Mouse (Mus musculus) lung, embryonic 15.5 days (tissue): ENCODE results near the gene Wipf1. TPM values are rescaled to one million over a fixed set of nuclear protein-coding genes. Genes with fewer than 3 reads are reported as not detected.
"Not testable (repeated sequence)": the region's sequence is repeated elsewhere in the genome, so short reads cannot be mapped to it uniquely, and the experiment has no call there.

Experiments
- ATAC-seq: fragments of 200-750 bp; cut with Nextera tagmentation; 2 replicates; pipeline ENCODE4 v1.8.0; 2017; ENCODE audit warnings: moderate number of reproducible peaks, borderline replicate concordance; ENCODE audit not compliant: low FRiP score, low TSS enrichment; ENCODE audit errors: extremely low read depth
- H3K27ac ChIP-seq: fragments of 300-500 bp; sonication (generic); 2 replicates; pipeline ENCODE4 v1.5.1; 2015; ENCODE audit warnings: moderate library complexity, mild to moderate bottlenecking, inconsistent platforms
- H3K27me3 ChIP-seq: fragments of 300-500 bp; sonication (generic); 2 replicates; pipeline ENCODE4 v1.6.1; 2015; ENCODE audit warnings: inconsistent platforms
- H3K36me3 ChIP-seq: fragments of 300-500 bp; sonication (generic); 2 replicates; pipeline ENCODE4 v1.6.1; 2015; ENCODE audit warnings: inconsistent platforms
- H3K4me1 ChIP-seq: fragments of 300-500 bp; sonication (generic); 2 replicates; pipeline ENCODE4 v1.6.1; 2015; ENCODE audit warnings: inconsistent platforms
- H3K4me2 ChIP-seq: fragments of 300-500 bp; sonication (generic); 2 replicates; pipeline ENCODE4 v1.6.1; 2015; ENCODE audit warnings: inconsistent platforms, mild to moderate bottlenecking, moderate library complexity
- H3K4me3 ChIP-seq: fragments of 300-500 bp; sonication (generic); 2 replicates; pipeline ENCODE4 v1.5.1; 2015; ENCODE audit warnings: mild to moderate bottlenecking, inconsistent platforms
- H3K9ac ChIP-seq: fragments of 300-500 bp; sonication (generic); 2 replicates; pipeline ENCODE4 v1.6.1; 2015; ENCODE audit warnings: inconsistent platforms
- H3K9me3 ChIP-seq: fragments of 300-500 bp; sonication (generic); 2 replicates; pipeline ENCODE4 v1.6.1; 2016; ENCODE audit warnings: inconsistent platforms
- WGBS: fragments of 180-500 bp; shearing (Covaris S2); methylation state at CpG from one replicate; pipeline ENCODE4 v1.1.7; 2015; 5-methylcytosine and 5-hydroxymethylcytosine counted together
- polyA plus RNA-seq: library from polyadenylated mRNA; unstranded; fragments of >200 nt; fragmentation: Nextera tagmentation; extraction: Ambion mirVana; gene quantifications from 2 replicates; pipeline ENCODE4 v1.2.1, GENCODE M21; 2015

Wipf1 gene
- polyA plus RNA-seq, 1 experiment from 2014 or later: 10.2 TPM

DNA sequence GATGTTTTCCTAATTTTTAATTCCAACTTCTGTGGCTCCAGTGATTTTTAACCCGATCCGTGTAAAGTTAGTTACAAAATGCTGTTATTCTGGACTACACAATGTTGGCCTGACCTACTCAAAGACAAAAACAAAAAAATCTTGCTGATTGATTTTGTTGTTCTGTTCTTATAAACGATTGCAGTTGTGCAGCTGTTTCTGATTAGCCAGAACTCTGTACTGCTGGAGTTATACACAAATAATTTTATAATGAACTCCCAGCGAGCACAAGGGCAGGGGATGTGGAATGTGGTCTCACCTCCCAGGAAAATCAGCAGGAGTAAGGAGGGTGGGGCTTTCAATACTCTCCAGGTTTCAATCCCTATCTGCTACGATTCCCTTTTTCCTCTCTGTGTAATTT is 10.6 kb downstream of the Wipf1 start:
- WGBS: 68% methylated on average over 5 of the region's 5 CpGs
- Histone ChIP-seq H3K27me3 (no peaks in the 10 kb centered on the region), H3K4me3 (no peak overlapping the region), H3K9ac (no peak overlapping the region), H3K4me2 (no peak overlapping the region), H3K36me3 (no peaks in the 10 kb centered on the region), H3K27ac (no peak overlapping the region), H3K9me3 (no peaks in the 10 kb centered on the region), H3K4me1 (peaks cover 22% of the 10 kb centered on the region)
- no peak for ATAC-seq

DNA sequence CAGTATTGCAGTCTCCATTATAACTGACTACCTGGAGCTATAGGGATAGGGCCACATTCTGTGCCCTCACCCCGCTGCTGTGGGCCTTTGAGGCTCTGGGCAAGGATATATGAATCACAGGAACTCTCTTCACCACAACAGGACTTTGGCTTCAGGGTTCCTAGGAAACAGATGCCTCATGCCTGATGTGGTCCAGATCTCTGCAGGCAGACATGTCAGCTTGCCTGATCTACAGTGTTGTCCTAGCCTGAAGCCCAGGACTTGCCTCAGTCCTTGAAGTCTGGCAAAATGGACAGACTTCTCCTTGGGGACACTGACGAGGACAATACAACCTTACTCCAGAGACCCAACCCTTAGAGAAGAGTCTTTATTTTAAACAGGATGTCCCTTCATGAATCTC is 11.2 kb downstream of the Wipf1 start:
- H3K9ac ChIP-seq: no peak overlapping the region
- no peak overlapping the region for H3K4me2 ChIP-seq
- no peak for ATAC-seq
- H3K27me3 ChIP-seq: no peaks in the 10 kb centered on the region
- no peaks in the 10 kb centered on the region for H3K9me3 ChIP-seq
- no peak overlapping the region for H3K27ac ChIP-seq
- WGBS: 88% methylated on average over 2 of the region's 2 CpGs
- no peaks in the 10 kb centered on the region for H3K36me3 ChIP-seq
- H3K4me3 ChIP-seq: no peak overlapping the region
- H3K4me1 ChIP-seq: peaks cover 18% of the 10 kb centered on the region

DNA sequence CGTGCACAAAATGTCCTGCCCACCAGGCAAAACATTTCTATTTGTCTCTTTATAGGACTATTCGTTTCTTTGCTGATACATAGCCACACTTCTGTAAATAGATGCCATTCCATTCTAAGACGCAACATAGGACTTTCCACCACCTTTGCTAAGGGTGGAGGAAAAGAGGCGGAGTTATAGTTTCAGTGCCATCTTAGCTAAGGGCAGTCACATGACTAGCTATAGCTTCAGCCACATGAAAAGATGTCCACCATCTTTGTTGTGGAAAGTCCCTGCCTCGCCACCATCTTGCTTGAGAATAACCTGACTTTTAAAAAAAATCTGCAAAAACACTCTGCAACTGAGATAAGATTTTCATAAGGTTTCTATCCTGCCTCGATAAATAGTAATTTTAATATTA is 15.4 kb downstream of the Wipf1 start:
- no peak overlapping the region for H3K4me3 ChIP-seq
- WGBS: 86% methylated on average over 6 of the region's 6 CpGs
- H3K4me1 ChIP-seq: peaks cover 10% of the 10 kb centered on the region
- no peak overlapping the region for H3K9ac ChIP-seq
- no peak overlapping the region for H3K27ac ChIP-seq
- H3K36me3 ChIP-seq: no peaks in the 10 kb centered on the region
- H3K4me2 ChIP-seq: no peak overlapping the region
- no peaks in the 10 kb centered on the region for H3K9me3 ChIP-seq
- no peaks in the 10 kb centered on the region for H3K27me3 ChIP-seq
- no peak for ATAC-seq

DNA sequence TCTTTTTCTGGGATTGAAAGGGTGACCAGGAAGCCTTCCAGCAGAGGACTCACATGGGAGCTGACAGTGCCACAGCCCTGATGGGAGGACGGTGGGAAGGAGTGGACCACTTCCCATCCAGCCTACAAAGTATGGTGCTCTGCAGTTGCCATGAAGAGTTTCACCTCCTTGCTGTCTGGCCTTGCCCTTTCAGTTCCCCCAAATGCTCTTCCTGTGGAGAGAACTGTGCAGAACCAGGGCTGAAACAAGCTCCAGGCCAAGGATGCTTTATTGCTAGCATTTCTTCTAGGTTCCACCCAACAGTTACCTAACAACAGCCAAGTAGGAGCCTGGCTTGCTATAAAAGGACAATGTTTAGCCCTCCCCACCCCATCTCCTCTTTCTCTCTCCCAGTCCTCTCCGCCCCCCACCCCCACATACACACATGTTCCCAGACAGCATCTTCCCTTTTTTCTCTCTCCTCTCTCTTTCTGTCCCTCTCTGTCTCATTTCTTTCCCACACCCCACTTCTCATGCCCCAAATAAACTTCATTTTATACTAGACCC is 16.3 kb downstream of the Wipf1 start:
- no peaks in the 10 kb centered on the region for H3K9me3 ChIP-seq
- H3K36me3 ChIP-seq: no peaks in the 10 kb centered on the region
- H3K4me2 ChIP-seq: no peak overlapping the region
- ATAC-seq: no peak
- H3K4me3 ChIP-seq: no peak overlapping the region
- H3K4me1 ChIP-seq: peaks cover 19% of the 10 kb centered on the region
- H3K27ac ChIP-seq: no peak overlapping the region
- no peak overlapping the region for H3K9ac ChIP-seq
- no peaks in the 10 kb centered on the region for H3K27me3 ChIP-seq
- 66% methylated on average over 2 of the region's 2 CpGs for WGBS

DNA sequence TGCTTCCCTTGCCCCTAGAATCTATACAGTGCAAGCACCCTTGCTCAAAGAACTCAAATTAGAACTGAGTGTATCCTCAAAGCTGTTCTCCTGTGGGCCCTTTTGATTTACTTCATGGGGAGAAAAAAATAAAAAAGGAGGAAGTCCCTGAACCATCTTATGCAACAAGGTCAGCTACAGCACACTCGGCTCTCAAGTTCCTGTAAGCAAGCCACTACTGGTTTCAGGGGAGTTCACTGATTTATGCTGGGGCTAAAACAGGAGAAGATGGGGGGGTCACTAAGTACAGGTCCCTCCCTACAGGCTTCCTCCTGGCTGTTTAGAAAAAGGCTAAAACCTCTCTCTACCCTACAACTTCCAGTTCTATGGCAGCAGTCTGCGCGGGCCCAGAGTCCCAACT is 17.5 kb downstream of the Wipf1 start:
- no peaks in the 10 kb centered on the region for H3K36me3 ChIP-seq
- no peak overlapping the region for H3K4me2 ChIP-seq
- H3K9me3 ChIP-seq: no peaks in the 10 kb centered on the region
- no peak overlapping the region for H3K27ac ChIP-seq
- H3K9ac ChIP-seq: no peak overlapping the region
- H3K4me3 ChIP-seq: no peak overlapping the region
- 76% methylated on average over 3 of the region's 3 CpGs for WGBS
- ATAC-seq: peak; percentile 12; the same call in 1 of the 2 replicates
- no peaks in the 10 kb centered on the region for H3K27me3 ChIP-seq
- peaks cover 23% of the 10 kb centered on the region for H3K4me1 ChIP-seq

DNA sequence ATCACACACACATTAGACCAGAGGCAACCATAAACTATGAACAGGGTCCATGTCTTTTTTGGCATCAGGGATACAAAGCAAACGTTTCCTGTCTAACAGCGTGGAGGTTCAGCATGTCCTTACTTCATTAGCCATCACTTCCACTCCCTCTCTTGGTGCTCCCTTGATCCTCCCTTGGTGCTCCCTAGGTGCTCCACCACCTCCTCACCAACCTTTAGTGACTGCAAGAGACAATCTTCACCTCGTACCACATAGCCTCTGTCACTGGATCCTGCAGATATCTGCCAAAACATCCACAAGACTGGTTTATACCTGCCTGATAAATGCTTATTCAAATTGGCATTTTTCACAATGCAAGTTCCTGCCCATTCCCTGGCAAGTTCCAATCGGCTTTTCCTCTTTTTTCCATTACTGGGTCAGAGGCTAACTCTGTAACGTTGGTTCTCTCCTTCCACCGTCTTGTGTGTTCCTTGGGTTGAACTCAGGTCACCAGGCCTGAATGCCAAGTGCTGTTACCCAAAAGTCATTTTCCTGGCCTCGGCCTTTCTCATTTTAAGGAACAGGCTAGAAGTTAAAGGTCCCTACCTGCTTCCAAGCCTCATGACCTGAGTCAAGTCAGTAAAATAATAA is 18.7 kb downstream of the Wipf1 start:
- WGBS: 70% methylated on average over 7 of the region's 7 CpGs
- Histone ChIP-seq H3K27me3 (no peaks in the 10 kb centered on the region), H3K36me3 (no peaks in the 10 kb centered on the region), H3K9ac (no peak overlapping the region), H3K4me2 (no peak overlapping the region), H3K9me3 (no peaks in the 10 kb centered on the region), H3K4me1 (peaks cover 23% of the 10 kb centered on the region), H3K4me3 (no peak overlapping the region), H3K27ac (no peak overlapping the region)
- no peak for ATAC-seq

DNA sequence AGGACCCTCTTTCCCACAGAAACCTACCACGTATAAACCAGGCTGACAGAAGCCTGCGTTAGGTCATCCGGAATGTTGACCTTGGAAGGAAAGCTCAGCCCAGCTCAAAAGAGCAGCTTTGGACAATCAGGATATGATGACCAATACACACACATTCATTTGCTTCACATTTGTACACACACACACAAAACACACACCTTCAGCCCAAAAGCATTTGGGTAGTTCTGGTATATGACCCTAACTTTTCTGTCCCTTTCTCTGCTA is 19.6 kb downstream of the Wipf1 start:
- H3K9ac ChIP-seq: no peak overlapping the region
- no peak overlapping the region for H3K4me3 ChIP-seq
- WGBS: 64% methylated on average over 3 of the region's 3 CpGs
- H3K27me3 ChIP-seq: no peaks in the 10 kb centered on the region
- H3K9me3 ChIP-seq: no peaks in the 10 kb centered on the region
- H3K27ac ChIP-seq: peak overlapping the region; percentile 66; the same call in 1 of the 2 replicates
- ATAC-seq: no peak
- peaks cover 26% of the 10 kb centered on the region for H3K4me1 ChIP-seq
- no peaks in the 10 kb centered on the region for H3K36me3 ChIP-seq
- H3K4me2 ChIP-seq: no peak overlapping the region

DNA sequence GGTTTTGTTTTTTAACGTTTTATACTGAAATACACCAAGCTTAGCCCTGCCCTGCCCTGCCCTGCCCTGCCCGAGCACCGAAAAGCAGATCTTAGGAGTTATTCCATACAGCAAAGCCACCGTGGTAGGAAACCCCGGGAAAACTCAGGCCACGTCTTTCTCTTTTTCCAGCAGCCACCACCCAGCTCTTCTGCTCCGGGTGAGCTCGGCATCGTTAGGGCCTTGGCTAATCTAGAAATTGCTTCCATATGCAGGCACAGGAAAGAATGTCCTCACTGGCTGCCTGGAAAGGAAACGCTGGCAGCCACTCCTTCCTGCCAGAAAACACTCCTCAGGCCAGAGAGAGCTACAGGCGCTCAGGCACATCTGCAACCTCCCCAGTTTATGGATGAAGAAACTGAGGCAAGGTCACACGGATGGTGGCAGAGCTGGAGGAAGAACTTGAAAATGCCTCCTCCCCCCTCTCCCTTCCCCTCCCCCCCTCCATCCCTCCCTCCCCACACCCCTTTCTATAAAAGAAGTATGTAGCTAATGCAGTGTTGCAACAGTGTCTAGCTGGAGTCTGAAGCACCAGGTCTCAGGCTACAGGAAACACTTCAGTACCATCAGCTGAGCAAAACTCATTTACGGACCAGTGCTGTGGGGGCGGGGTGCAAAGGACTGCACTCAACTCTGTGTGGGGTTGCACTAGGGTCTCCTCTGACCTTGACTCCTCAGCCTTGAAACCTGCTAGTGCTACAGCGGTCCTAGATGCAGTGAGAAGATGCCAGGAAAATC is 20.1 kb downstream of the Wipf1 start:
- 49% methylated on average over 15 of the region's 15 CpGs for WGBS
- Histone ChIP-seq H3K9ac (no peak overlapping the region), H3K4me1 (peaks cover 31% of the 10 kb centered on the region), H3K27me3 (no peaks in the 10 kb centered on the region), H3K27ac (peak overlapping the region; percentile 66), H3K36me3 (no peaks in the 10 kb centered on the region), H3K4me2 (peak overlapping the region; percentile 23), H3K9me3 (no peaks in the 10 kb centered on the region), H3K4me3 (no peak overlapping the region)
- ATAC-seq: peak; percentile 40; the same call in 1 of the 2 replicates

DNA sequence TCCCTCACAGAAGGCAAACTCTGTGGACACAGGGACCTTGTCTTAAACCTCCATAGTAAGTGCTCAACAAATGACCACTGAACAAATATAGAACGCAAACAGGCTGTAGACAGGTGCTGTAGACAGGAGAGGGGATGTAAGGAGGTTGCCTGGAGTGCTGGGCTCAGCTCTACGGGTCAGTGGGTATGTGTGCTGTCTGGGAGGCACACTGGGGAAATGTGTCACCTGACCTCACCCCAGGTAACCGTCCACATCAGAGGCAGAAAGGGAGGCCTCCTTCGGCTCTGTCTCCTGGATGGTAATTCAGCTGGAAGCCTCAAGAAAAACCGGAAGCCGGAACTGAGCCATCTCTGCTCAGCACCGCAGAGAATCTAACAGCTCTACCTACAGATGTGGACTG is 21.6 kb downstream of the Wipf1 start:
- no peak overlapping the region for H3K4me3 ChIP-seq
- no peak for ATAC-seq
- no peaks in the 10 kb centered on the region for H3K9me3 ChIP-seq
- H3K36me3 ChIP-seq: no peaks in the 10 kb centered on the region
- 64% methylated on average over 7 of the region's 7 CpGs for WGBS
- H3K27me3 ChIP-seq: no peaks in the 10 kb centered on the region
- H3K27ac ChIP-seq: no peak overlapping the region
- peaks cover 40% of the 10 kb centered on the region for H3K4me1 ChIP-seq
- no peak overlapping the region for H3K9ac ChIP-seq
- H3K4me2 ChIP-seq: no peak overlapping the region

DNA sequence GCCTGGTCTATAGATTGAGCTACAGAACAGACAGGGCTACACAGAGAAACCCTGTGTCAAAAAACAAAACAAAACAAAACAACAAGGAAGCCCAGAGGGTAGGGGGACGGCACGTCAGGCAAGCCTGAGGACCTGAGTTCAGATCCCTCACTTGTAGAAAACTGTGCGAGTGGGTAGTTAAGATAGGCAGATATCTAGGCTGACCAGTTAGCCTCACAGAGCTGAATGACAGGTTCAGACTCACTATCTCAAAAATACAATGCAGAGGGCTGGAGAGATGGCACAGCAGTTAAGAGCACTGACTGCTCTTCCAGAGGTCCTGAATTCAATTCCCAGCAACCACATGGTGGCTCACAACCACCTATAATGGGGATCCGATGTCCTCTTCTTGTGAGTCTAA is 23.2 kb downstream of the Wipf1 start:
- not testable (repeated sequence) for H3K9me3 ChIP-seq, H3K9ac ChIP-seq, H3K36me3 ChIP-seq, H3K27ac ChIP-seq, H3K4me3 ChIP-seq, H3K4me2 ChIP-seq, ATAC-seq, H3K27me3 ChIP-seq
- H3K4me1 ChIP-seq: peaks cover 44% of the 10 kb centered on the region
- WGBS: 91% methylated on average over 4 of the region's 4 CpGs

DNA sequence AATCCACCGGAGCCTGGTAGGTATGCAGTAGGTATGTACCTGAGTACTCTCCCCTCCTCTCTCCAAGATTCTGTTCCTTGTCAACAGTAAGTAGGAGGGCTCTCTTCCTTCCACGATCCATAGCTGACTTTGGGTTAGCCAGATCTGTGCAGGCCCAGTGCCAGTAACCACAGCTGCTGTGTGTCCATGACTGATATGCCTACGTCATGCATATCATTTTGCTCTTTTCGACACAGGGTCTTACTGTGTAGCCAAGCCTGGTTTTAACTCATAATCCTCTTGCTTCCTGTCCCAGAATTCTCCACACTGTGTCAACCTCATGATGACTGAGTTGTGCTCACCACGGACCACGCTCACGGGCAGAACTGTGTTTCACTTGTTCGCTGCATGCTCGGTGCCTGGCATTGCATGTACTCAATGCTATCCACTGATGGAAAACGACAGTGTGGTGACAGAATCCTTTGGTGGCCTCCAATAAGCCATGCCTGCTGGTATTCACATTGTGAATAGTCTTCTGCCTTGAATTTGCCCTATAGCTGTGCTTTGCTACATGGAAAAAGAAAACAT is 26.6 kb downstream of the Wipf1 start:
- ATAC-seq: peak; percentile 88

DNA sequence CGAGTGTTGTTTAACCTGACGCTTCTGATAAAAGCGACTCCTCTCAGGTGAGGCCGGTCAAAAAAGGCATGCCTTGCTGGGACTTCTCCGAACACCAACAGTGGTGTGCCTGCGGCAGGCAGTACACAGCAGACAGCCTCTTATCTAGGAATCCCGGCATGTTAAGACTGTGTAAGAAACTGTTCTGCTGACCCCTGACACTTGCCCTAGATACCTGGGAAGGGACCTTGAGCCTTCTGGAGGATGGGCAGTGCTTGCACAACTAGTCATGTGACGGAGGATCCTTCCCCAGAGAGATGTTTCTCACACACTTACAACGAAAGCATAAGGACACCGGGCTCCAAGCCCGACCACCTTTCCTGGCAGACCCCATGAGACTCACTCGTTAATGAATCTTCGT is 28.7 kb downstream of the Wipf1 start:
- H3K36me3 ChIP-seq: no peaks in the 10 kb centered on the region
- H3K9ac ChIP-seq: no peak overlapping the region
- no peaks in the 10 kb centered on the region for H3K9me3 ChIP-seq
- H3K4me3 ChIP-seq: no peak overlapping the region
- H3K4me2 ChIP-seq: no peak overlapping the region
- H3K27me3 ChIP-seq: no peaks in the 10 kb centered on the region
- 48% methylated on average over 13 of the region's 13 CpGs for WGBS
- peaks cover 29% of the 10 kb centered on the region for H3K4me1 ChIP-seq
- no peak for ATAC-seq
- H3K27ac ChIP-seq: no peak overlapping the region

More for the DNA sequence above, 26.6 kb downstream of the Wipf1 start:
- H3K9me3 ChIP-seq: no peaks in the 10 kb centered on the region
- no peak overlapping the region for H3K27ac ChIP-seq
- H3K36me3 ChIP-seq: no peaks in the 10 kb centered on the region
- WGBS: 67% methylated on average over 10 of the region's 10 CpGs
- H3K27me3 ChIP-seq: no peaks in the 10 kb centered on the region
- peaks cover 22% of the 10 kb centered on the region; the same call in 1 of the 2 replicates for H3K4me1 ChIP-seq
- no peak overlapping the region for H3K4me3 ChIP-seq
- no peak overlapping the region for H3K9ac ChIP-seq
- H3K4me2 ChIP-seq: no peak overlapping the region
